Mouse (Mus musculus) 3T3-L1 (cell line): ENCODE measurements at regions not wholly inside any gene's neighbourhood (a gene's known extent, or its start where the extent isn't known, plus 50 kb on each side); places are given as distances from the start of the nearest gene placed in this dataset.

Experiments used
- DNase-seq: peaks from one replicate; pipeline ENCODE4 v3.0.0-alpha.2; 2015; ENCODE audit warnings: low read depth, low spot score

DNA sequence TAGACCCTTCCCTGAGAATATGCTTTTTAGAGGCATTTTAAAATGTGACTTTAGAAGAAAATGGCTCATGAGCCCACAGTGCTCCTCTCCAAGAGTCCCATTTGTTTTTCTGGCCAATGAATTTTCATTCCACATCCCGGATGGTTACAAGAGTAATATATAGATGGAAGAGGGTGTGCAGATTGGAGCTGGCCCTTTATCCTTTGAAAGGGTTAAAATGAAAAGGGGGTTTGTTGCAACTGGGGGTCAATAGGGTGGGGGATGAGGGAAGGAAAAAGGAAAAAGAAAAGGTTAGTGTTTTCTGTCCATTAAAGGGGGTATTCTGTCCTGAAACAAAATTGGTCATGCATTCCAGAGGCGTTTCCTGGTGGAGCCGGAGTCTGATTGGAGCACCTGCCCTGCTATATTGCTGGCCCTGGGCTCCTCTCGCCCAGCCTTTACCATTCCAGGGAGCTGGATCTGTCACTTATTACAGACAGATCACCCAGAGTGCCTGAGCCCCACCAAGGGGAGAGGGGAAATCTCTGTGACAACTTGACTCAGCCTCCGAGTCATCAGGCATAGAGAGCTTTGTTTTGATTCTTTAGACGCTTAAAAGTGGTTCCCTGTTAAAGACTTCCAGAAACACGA is 666.7 kb downstream of the Pkhd1 start:
- no peak for DNase-seq

DNA sequence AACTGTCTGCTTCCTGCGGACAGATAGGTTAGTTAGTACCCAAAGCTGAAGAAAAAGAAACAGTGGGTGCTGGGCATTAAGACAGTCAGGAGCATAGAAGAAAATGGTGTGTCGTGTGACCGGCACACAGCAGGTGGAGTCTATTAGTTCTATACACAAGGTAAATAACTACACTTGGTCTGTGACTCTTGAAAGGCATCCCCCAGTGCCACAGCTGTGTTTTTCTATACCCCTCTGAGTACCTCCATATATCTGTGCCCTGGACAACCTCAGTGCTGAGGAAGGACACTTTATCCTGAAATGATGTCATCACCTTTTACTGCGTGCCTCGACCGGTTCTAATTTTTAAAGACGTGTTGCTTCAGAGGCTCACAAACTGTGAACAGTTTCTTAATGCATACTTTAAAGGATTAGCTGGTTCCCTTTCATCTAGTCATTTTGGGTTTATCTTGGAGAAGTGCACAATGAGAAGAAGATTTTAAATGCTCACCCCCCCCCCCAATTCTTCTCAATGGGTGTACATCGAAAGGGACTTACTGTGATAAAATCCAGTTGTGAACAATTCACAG is 666.1 kb downstream of the Pkhd1 start:
- DNase-seq = no peak

DNA sequence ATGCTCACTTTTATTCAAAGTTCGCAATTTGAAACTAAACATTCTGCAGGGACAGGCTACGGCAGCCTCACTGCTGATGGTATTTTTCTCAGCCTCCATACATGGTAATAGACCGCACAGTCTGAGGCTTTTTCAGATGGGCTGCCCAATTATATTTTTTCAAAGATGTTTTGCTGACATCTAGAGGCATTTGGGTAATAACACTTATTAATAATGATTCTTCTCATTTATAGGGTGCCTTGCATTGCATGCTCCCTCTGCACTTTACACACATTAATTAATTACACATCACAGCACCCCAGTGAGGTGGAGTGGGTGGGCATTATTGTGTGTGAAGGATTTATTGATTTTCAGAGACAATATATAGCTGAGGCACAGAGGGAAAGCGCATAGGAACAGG is 644.5 kb downstream of the Pkhd1 start:
- peak; percentile 52 for DNase-seq

DNA sequence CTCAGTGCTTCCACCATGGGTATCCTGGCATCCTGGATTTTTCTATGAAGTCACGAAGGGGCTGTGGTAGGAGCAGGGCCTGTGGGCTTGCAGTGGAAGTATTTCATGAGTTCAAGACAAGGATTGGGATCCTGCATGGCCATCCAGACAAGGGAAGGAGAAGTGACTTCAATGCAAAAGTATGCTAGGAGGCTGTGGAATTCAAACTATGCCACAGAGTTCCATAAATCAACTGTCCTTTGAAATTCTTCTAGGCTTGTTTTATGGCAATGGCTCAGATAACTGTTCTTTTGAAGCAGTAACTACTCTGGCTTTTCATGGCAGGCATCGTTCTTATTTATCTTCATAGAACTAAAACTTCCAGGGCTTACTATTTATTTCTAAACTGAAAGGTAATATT is 643.9 kb downstream of the Pkhd1 start:
- DNase-seq = peak; percentile 73

DNA sequence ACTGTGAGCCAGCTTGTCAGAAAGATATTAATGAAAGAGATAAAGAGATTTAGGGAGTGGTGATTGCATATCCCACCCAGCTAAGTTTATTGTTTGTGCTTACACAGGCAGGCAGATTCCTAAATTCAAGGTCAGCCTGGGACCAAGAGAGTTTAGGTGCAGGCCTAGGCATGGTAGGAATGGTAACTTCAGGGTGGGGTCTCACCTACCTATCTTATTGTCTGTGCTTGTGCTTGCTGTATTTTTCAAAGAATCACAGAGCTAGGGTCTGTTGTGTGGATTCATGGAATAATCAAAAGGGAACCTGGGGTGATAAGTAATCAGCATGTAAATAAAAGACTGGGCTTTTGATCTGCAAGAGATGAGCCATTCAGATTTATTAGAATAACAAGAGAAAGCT is 642.4 kb downstream of the Pkhd1 start:
- no peak for DNase-seq

DNA sequence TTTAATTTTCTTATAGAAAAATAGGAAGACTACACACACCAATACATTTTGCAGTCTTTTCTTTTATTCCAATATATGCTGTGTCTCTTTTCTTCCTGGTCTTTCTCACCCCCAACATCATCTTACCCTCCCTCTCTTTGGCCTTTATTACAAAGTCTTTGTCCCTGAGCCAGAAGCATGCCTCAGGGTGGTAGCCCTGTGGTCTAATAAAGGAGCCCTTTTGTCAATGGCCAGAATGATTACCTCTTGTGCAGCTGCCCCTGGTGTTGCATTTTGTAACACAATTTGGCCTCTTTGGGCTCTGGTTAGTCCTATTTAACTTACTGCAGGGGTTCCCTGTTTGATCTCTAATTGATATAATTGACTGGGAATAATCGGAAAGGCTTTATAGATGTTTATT is 636.7 kb downstream of the Pkhd1 start:
- no peak for DNase-seq

DNA sequence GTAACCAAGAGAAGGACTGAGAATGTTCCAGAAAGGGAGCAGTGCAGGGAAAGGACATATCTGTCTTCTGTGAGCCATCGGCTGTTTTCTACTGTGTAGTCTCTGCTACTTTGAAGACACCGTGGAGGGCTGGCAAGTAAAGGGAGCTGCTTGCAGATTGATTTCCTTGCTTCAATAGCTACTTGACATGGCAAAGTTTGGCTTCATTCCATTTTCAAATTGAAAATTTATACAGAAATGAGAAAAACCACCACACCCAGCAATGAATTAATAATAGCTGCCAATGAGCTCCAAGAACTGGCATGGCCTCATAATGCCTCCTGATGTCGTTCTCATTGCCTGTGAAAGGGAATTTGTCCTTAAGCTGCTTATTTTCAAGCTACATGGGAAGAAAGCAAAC is 635.1 kb downstream of the Pkhd1 start:
- no peak for DNase-seq

DNA sequence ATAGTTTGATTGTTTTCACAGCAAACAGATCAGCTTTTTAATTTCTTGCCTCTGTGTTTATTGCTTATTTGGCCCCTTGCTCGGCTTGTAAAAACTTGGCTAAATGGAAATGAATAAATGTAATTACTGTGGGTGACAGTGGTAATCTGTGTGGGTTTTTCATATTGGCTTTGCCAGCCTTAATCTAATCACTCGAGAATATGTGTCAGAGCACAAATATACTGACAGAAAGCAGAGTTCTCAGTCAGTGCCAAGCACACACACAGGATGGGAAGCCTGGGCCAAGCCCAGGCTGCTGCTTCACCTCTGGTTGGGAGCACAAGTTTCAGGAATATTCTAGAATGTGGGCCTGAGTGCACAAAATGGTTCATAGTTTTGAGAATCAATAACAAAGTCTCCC is 634.4 kb downstream of the Pkhd1 start:
- DNase-seq = no peak

DNA sequence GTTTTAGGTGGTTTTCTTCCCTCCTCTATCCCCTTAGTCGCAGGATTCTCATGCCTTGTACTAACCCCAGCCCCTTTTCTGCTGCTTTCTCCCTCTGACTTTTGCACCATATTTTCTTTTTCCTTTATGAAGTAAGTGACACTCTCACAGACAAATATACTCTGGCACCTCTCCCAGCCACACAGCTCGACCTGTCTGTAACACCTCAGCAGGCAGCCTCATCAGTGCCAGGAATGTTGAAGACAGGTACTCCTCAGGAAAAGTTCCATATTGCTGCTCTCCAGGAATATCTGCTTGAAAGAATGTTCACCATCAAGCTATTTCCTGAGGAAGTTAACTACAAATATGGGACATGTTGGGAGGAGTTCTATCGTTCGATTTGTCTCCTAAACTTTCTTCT is 627.9 kb downstream of the Pkhd1 start:
- no peak for DNase-seq
